Mouse (Mus musculus): ENCODE results near the gene Dpt. TPM values are rescaled to one million over a fixed set of nuclear protein-coding genes. Genes with fewer than 3 reads are reported as not detected.

Gene Dpt
- polyA plus RNA-seq (2012; fragmentation: generic; extraction: Trizol) = 6.3 TPM

GRCm38 (mm10) chr1:164796471-164796870, at the start of gene Dpt:
Gene Dpt (plus strand): TSS chr1:164796644.
- H3K4me3 ChIP-seq = no peak within 1 kb of the TSS
- H3K36me3 ChIP-seq (ENCODE audit: control insufficient read depth, insufficient read depth) = no peaks in the 10 kb centered on the region

GRCm38 (mm10) chr1:164753736-164754135, 42.7 kb upstream of the Dpt start:
- Histone ChIP-seq H3K27me3 (ENCODE audit: control insufficient read depth, insufficient read depth, insufficient read length) (no peaks in the 10 kb centered on the region), H3ac (ENCODE audit: control insufficient read depth, insufficient read length) (no peak overlapping the region), H3K79me2 (ENCODE audit: control insufficient read depth, insufficient read depth) (no peaks in the 10 kb centered on the region), H3K4me3 (no peak overlapping the region), H3K4me2 (ENCODE audit: low read depth) (no peak overlapping the region), H3K36me3 (ENCODE audit: control insufficient read depth, insufficient read depth) (no peaks in the 10 kb centered on the region)
- no peak for TF ChIP-seq TCF3 (IDR thresholded peaks at IDR 0.05; ENCODE audit: insufficient read length, low read depth)
- no peak for TF ChIP-seq USF1 (IDR thresholded peaks at IDR 0.05; ENCODE audit: low read depth)
- TF ChIP-seq SRF (IDR thresholded peaks at IDR 0.05; ENCODE audit: control insufficient read depth, insufficient read length, low read depth) = no peak
- TF ChIP-seq REST (IDR thresholded peaks at IDR 0.05; ENCODE audit: insufficient read depth, insufficient read length) = no peak
- no peak for TF ChIP-seq MAX (IDR thresholded peaks at IDR 0.05; ENCODE audit: low read depth)
- no peak for TF ChIP-seq E2F4 (IDR thresholded peaks at IDR 0.05; ENCODE audit: insufficient read depth)
- TF ChIP-seq POLR2AphosphoS2 (IDR thresholded peaks at IDR 0.05; ENCODE audit: insufficient read length, low read depth) = no peak
- no peak for TF ChIP-seq CEBPB (IDR thresholded peaks at IDR 0.05; ENCODE audit: insufficient read depth, poor library complexity, severe bottlenecking)
- no peak for TF ChIP-seq MYOD1 (IDR thresholded peaks at IDR 0.05; ENCODE audit: control insufficient read depth in 1 of 3, insufficient read length in 2 of 3, low read depth in 2 of 3)
- no peak for TF ChIP-seq POLR2A (IDR thresholded peaks at IDR 0.05; ENCODE audit: insufficient read length, low read depth)
- no peak for TF ChIP-seq MYOG (IDR thresholded peaks at IDR 0.05; ENCODE audit: control insufficient read depth in 1 of 3, insufficient read depth in 1 of 3, insufficient read length in 2 of 3, low read depth in 2 of 3)
- no peak for TF ChIP-seq TCF12 (IDR thresholded peaks at IDR 0.05; ENCODE audit: insufficient read depth, poor library complexity, severe bottlenecking)

More at GRCm38 (mm10) chr1:164796471-164796870, at the start of gene Dpt:
- Histone ChIP-seq H3K27me3 (ENCODE audit: control insufficient read depth, insufficient read depth, insufficient read length) (no peaks in the 10 kb centered on the region), H3ac (ENCODE audit: control insufficient read depth, insufficient read length) (no peak within 1 kb of the TSS), H3K79me2 (ENCODE audit: control insufficient read depth, insufficient read depth) (no peaks in the 10 kb centered on the region), H3K4me2 (ENCODE audit: low read depth) (no peak within 1 kb of the TSS)
- TF ChIP-seq TCF12 (IDR thresholded peaks at IDR 0.05; ENCODE audit: insufficient read depth, poor library complexity, severe bottlenecking) = no peak
- no peak for TF ChIP-seq MYOG (IDR thresholded peaks at IDR 0.05; ENCODE audit: control insufficient read depth in 1 of 3, insufficient read depth in 1 of 3, insufficient read length in 2 of 3, low read depth in 2 of 3)
- TF ChIP-seq MAX (IDR thresholded peaks at IDR 0.05; ENCODE audit: low read depth) = no peak
- no peak for TF ChIP-seq POLR2A (IDR thresholded peaks at IDR 0.05; ENCODE audit: insufficient read length, low read depth)
- TF ChIP-seq SRF (IDR thresholded peaks at IDR 0.05; ENCODE audit: control insufficient read depth, insufficient read length, low read depth) = no peak
- no peak for TF ChIP-seq POLR2AphosphoS2 (IDR thresholded peaks at IDR 0.05; ENCODE audit: insufficient read length, low read depth)
- no peak for TF ChIP-seq E2F4 (IDR thresholded peaks at IDR 0.05; ENCODE audit: insufficient read depth)
- no peak for TF ChIP-seq CEBPB (IDR thresholded peaks at IDR 0.05; ENCODE audit: insufficient read depth, poor library complexity, severe bottlenecking)
- no peak for TF ChIP-seq MYOD1 (IDR thresholded peaks at IDR 0.05; ENCODE audit: control insufficient read depth in 1 of 3, insufficient read length in 2 of 3, low read depth in 2 of 3)
- TF ChIP-seq REST (IDR thresholded peaks at IDR 0.05; ENCODE audit: insufficient read depth, insufficient read length) = no peak
- no peak for TF ChIP-seq USF1 (IDR thresholded peaks at IDR 0.05; ENCODE audit: low read depth)
- TF ChIP-seq TCF3 (IDR thresholded peaks at IDR 0.05; ENCODE audit: insufficient read length, low read depth) = no peak

- Histone ChIP-seq H3K4me3 (no peak overlapping the region), H3ac (ENCODE audit: control insufficient read depth, insufficient read length) (no peak overlapping the region), H3K4me2 (ENCODE audit: low read depth) (no peak overlapping the region), H3K79me2 (ENCODE audit: control insufficient read depth, insufficient read depth) (no peaks in the 10 kb centered on the region), H3K27me3 (ENCODE audit: control insufficient read depth, insufficient read depth, insufficient read length) (no peaks in the 10 kb centered on the region), H3K36me3 (ENCODE audit: control insufficient read depth, insufficient read depth) (no peaks in the 10 kb centered on the region)
- TF ChIP-seq POLR2AphosphoS2 (IDR thresholded peaks at IDR 0.05; ENCODE audit: insufficient read length, low read depth) (no peak), TCF3 (IDR thresholded peaks at IDR 0.05; ENCODE audit: insufficient read length, low read depth) (no peak), CEBPB (IDR thresholded peaks at IDR 0.05; ENCODE audit: insufficient read depth, poor library complexity, severe bottlenecking) (no peak), MAX (IDR thresholded peaks at IDR 0.05; ENCODE audit: low read depth) (no peak), TCF12 (IDR thresholded peaks at IDR 0.05; ENCODE audit: insufficient read depth, poor library complexity, severe bottlenecking) (no peak), SRF (IDR thresholded peaks at IDR 0.05; ENCODE audit: control insufficient read depth, insufficient read length, low read depth) (no peak), MYOG (IDR thresholded peaks at IDR 0.05; ENCODE audit: control insufficient read depth in 1 of 3, insufficient read depth in 1 of 3, insufficient read length in 2 of 3, low read depth in 2 of 3) (no peak), USF1 (IDR thresholded peaks at IDR 0.05; ENCODE audit: low read depth) (no peak), REST (IDR thresholded peaks at IDR 0.05; ENCODE audit: insufficient read depth, insufficient read length) (no peak), E2F4 (IDR thresholded peaks at IDR 0.05; ENCODE audit: insufficient read depth) (no peak), MYOD1 (IDR thresholded peaks at IDR 0.05; ENCODE audit: control insufficient read depth in 1 of 3, insufficient read length in 2 of 3, low read depth in 2 of 3) (no peak), POLR2A (IDR thresholded peaks at IDR 0.05; ENCODE audit: insufficient read length, low read depth) (no peak)
Observed at GRCm38 (mm10) chr1:164755671-164756070, 40.8 kb upstream of the Dpt start.

GRCm38 (mm10) chr1:164756951-164757350, 39.5 kb upstream of the Dpt start:
- no peak overlapping the region for H3K4me2 ChIP-seq (ENCODE audit: low read depth)
- H3K27me3 ChIP-seq (ENCODE audit: control insufficient read depth, insufficient read depth, insufficient read length) = no peaks in the 10 kb centered on the region

More at GRCm38 (mm10) chr1:164756951-164757350, 39.5 kb upstream of the Dpt start:
- Histone ChIP-seq H3K36me3 (ENCODE audit: control insufficient read depth, insufficient read depth) (no peaks in the 10 kb centered on the region), H3ac (ENCODE audit: control insufficient read depth, insufficient read length) (no peak overlapping the region), H3K4me3 (no peak overlapping the region), H3K79me2 (ENCODE audit: control insufficient read depth, insufficient read depth) (no peaks in the 10 kb centered on the region)
- TF ChIP-seq POLR2AphosphoS2 (IDR thresholded peaks at IDR 0.05; ENCODE audit: insufficient read length, low read depth) (no peak), TCF3 (IDR thresholded peaks at IDR 0.05; ENCODE audit: insufficient read length, low read depth) (no peak), E2F4 (IDR thresholded peaks at IDR 0.05; ENCODE audit: insufficient read depth) (no peak), REST (IDR thresholded peaks at IDR 0.05; ENCODE audit: insufficient read depth, insufficient read length) (no peak), USF1 (IDR thresholded peaks at IDR 0.05; ENCODE audit: low read depth) (no peak), SRF (IDR thresholded peaks at IDR 0.05; ENCODE audit: control insufficient read depth, insufficient read length, low read depth) (no peak), MAX (IDR thresholded peaks at IDR 0.05; ENCODE audit: low read depth) (no peak), MYOG (IDR thresholded peaks at IDR 0.05; ENCODE audit: control insufficient read depth in 1 of 3, insufficient read depth in 1 of 3, insufficient read length in 2 of 3, low read depth in 2 of 3) (no peak), MYOD1 (IDR thresholded peaks at IDR 0.05; ENCODE audit: control insufficient read depth in 1 of 3, insufficient read length in 2 of 3, low read depth in 2 of 3) (no peak), CEBPB (IDR thresholded peaks at IDR 0.05; ENCODE audit: insufficient read depth, poor library complexity, severe bottlenecking) (no peak), POLR2A (IDR thresholded peaks at IDR 0.05; ENCODE audit: insufficient read length, low read depth) (no peak), TCF12 (IDR thresholded peaks at IDR 0.05; ENCODE audit: insufficient read depth, poor library complexity, severe bottlenecking) (no peak)

Measured in myocyte (in vitro differentiated cells).